Mouse (Mus musculus): ENCODE measurements around the gene Fgfr2. TPM values are rescaled to one million over a fixed set of nuclear protein-coding genes. Genes with fewer than 3 reads are reported as not detected.

The Fgfr2 gene
- total RNA-seq, 1 experiment, result 37.5 TPM

GRCm38 (mm10) chr7:132302508-132303241 is 820.5 kb downstream of the Fgfr2 start:
- no peaks in the 10 kb centered on the region for H3K36me3 ChIP-seq (ENCODE audit: control insufficient read depth, insufficient read depth, low read length, poor library complexity, severe bottlenecking)

GRCm38 (mm10) chr7:132299661-132300210 is 823.4 kb downstream of the Fgfr2 start:
- no peak for DNase-seq (ENCODE audit: low read depth, low spot score)
- Histone ChIP-seq H3K9ac (ENCODE audit: insufficient read depth, low read depth, low read length, poor library complexity, severe bottlenecking) (no peak overlapping the region), H3K27ac (ENCODE audit: insufficient read depth, low read depth, low read length, poor library complexity, severe bottlenecking) (no peak overlapping the region), H3K4me3 (ENCODE audit: insufficient read depth in 1 of 2, low read depth in 1 of 2, low read length in 2 of 2, poor library complexity in 1 of 2, severe bottlenecking in 1 of 2) (no peak overlapping the region), H3K9me3 (ENCODE audit: control insufficient read depth, insufficient read depth, low read depth, low read length) (no peaks in the 10 kb centered on the region), H3K36me3 (ENCODE audit: control insufficient read depth, insufficient read depth, low read length, poor library complexity, severe bottlenecking) (no peaks in the 10 kb centered on the region), H3K4me1 (ENCODE audit: control insufficient read depth in 2 of 2, insufficient read depth in 2 of 2, low read length in 2 of 2, poor library complexity in 1 of 2) (no peaks in the 10 kb centered on the region)
- in situ Hi-C loops (cut with MboI; ENCODE audit: low sequenced_read_pairs in 2 of 2, unreplicated experiment in 2 of 2), result no loop called here
- TF ChIP-seq HCFC1 (IDR thresholded peaks at IDR 0.05; ENCODE audit: borderline replicate concordance, insufficient read depth, low read length) (no peak), ZNF384 (IDR thresholded peaks at IDR 0.05; ENCODE audit: low read depth, low read length) (no peak), MAFK (IDR thresholded peaks at IDR 0.05; ENCODE audit: insufficient read depth, low read depth, low read length) (no peak), CHD2 (IDR thresholded peaks at IDR 0.05; ENCODE audit: low read depth, low read length) (no peak), ZC3H11A (IDR thresholded peaks at IDR 0.05; ENCODE audit: borderline replicate concordance, low read depth, low read length) (no peak)

More at GRCm38 (mm10) chr7:132302508-132303241, 820.5 kb downstream of the Fgfr2 start:
- Histone ChIP-seq H3K9me3 (ENCODE audit: control insufficient read depth, insufficient read depth, low read depth, low read length) (no peaks in the 10 kb centered on the region), H3K4me1 (ENCODE audit: control insufficient read depth in 2 of 2, insufficient read depth in 2 of 2, low read length in 2 of 2, poor library complexity in 1 of 2) (no peaks in the 10 kb centered on the region), H3K27ac (ENCODE audit: insufficient read depth, low read depth, low read length, poor library complexity, severe bottlenecking) (no peak overlapping the region), H3K9ac (ENCODE audit: insufficient read depth, low read depth, low read length, poor library complexity, severe bottlenecking) (no peak overlapping the region), H3K4me3 (ENCODE audit: insufficient read depth in 1 of 2, low read depth in 1 of 2, low read length in 2 of 2, poor library complexity in 1 of 2, severe bottlenecking in 1 of 2) (no peak overlapping the region)
- TF ChIP-seq MAFK (IDR thresholded peaks at IDR 0.05; ENCODE audit: insufficient read depth, low read depth, low read length) (no peak), ZNF384 (IDR thresholded peaks at IDR 0.05; ENCODE audit: low read depth, low read length) (no peak), CHD2 (IDR thresholded peaks at IDR 0.05; ENCODE audit: low read depth, low read length) (no peak), HCFC1 (IDR thresholded peaks at IDR 0.05; ENCODE audit: borderline replicate concordance, insufficient read depth, low read length) (no peak), ZC3H11A (IDR thresholded peaks at IDR 0.05; ENCODE audit: borderline replicate concordance, low read depth, low read length) (no peak)
- DNase-seq (ENCODE audit: low read depth, low spot score), result no peak
- in situ Hi-C loops (cut with MboI; ENCODE audit: low sequenced_read_pairs in 2 of 2, unreplicated experiment in 2 of 2), result no loop called here

GRCm38 (mm10) chr7:132298412-132298990 is 824.6 kb downstream of the Fgfr2 start:
- in situ Hi-C loops (cut with MboI; ENCODE audit: low sequenced_read_pairs in 2 of 2, unreplicated experiment in 2 of 2), result no loop called here
- DNase-seq (ENCODE audit: low read depth, low spot score), result no peak
- Histone ChIP-seq H3K36me3 (ENCODE audit: control insufficient read depth, insufficient read depth, low read length, poor library complexity, severe bottlenecking) (no peaks in the 10 kb centered on the region), H3K4me3 (ENCODE audit: insufficient read depth in 1 of 2, low read depth in 1 of 2, low read length in 2 of 2, poor library complexity in 1 of 2, severe bottlenecking in 1 of 2) (no peak overlapping the region), H3K27ac (ENCODE audit: insufficient read depth, low read depth, low read length, poor library complexity, severe bottlenecking) (no peak overlapping the region), H3K4me1 (ENCODE audit: control insufficient read depth in 2 of 2, insufficient read depth in 2 of 2, low read length in 2 of 2, poor library complexity in 1 of 2) (no peaks in the 10 kb centered on the region), H3K9ac (ENCODE audit: insufficient read depth, low read depth, low read length, poor library complexity, severe bottlenecking) (no peak overlapping the region), H3K9me3 (ENCODE audit: control insufficient read depth, insufficient read depth, low read depth, low read length) (no peaks in the 10 kb centered on the region)
- TF ChIP-seq HCFC1 (IDR thresholded peaks at IDR 0.05; ENCODE audit: borderline replicate concordance, insufficient read depth, low read length) (no peak), MAFK (IDR thresholded peaks at IDR 0.05; ENCODE audit: insufficient read depth, low read depth, low read length) (no peak), CHD2 (IDR thresholded peaks at IDR 0.05; ENCODE audit: low read depth, low read length) (no peak), ZC3H11A (IDR thresholded peaks at IDR 0.05; ENCODE audit: borderline replicate concordance, low read depth, low read length) (no peak)

DNA sequence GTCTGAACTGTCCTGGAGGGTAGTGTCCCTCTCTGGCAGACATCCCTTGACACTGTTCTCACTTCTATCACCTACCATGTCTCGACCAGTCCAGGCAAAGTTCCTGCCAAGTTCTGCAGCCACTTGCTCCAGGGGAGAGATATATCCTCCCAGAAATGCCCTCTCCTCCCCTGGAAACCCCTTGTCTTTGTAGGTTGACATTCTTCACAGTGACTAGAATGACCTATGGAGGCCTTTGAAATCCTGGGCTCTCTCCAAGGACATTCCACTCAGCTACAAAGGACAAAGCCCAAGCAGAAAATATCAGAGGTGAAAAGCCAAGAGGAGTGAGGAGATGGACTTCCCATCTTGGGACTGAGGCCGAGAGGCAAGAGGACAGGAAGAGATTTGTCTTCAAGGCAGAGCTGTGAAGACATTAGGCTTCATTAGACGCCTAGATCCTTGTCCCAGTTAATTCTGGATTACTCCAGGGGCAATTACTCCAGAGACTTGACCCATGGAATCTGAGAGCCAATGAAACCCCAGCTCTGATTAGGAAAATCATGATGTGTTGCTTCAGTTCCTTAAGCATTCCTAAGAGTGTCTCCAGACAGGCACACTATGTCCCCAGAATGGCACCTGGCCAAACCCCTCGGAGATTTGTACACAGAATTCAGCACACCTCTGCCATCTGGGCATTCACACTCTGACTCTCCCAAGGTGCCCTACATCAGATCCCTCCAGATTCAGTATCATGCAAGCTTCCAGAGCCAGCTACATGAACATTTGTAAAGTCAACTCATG is 826.3 kb downstream of the Fgfr2 start:
- no peak for DNase-seq (ENCODE audit: low read depth, low spot score)
- Histone ChIP-seq H3K4me3 (ENCODE audit: insufficient read depth in 1 of 2, low read depth in 1 of 2, low read length in 2 of 2, poor library complexity in 1 of 2, severe bottlenecking in 1 of 2) (no peak overlapping the region), H3K4me1 (ENCODE audit: control insufficient read depth in 2 of 2, insufficient read depth in 2 of 2, low read length in 2 of 2, poor library complexity in 1 of 2) (no peaks in the 10 kb centered on the region), H3K36me3 (ENCODE audit: control insufficient read depth, insufficient read depth, low read length, poor library complexity, severe bottlenecking) (no peaks in the 10 kb centered on the region), H3K9ac (ENCODE audit: insufficient read depth, low read depth, low read length, poor library complexity, severe bottlenecking) (no peak overlapping the region), H3K9me3 (ENCODE audit: control insufficient read depth, insufficient read depth, low read depth, low read length) (no peaks in the 10 kb centered on the region), H3K27ac (ENCODE audit: insufficient read depth, low read depth, low read length, poor library complexity, severe bottlenecking) (no peak overlapping the region)
- no peak for TF ChIP-seq CHD2 (IDR thresholded peaks at IDR 0.05; ENCODE audit: low read depth, low read length)
- TF ChIP-seq ZC3H11A (IDR thresholded peaks at IDR 0.05; ENCODE audit: borderline replicate concordance, low read depth, low read length), result no peak
- TF ChIP-seq ZNF384 (IDR thresholded peaks at IDR 0.05; ENCODE audit: low read depth, low read length), result no peak
- TF ChIP-seq HCFC1 (IDR thresholded peaks at IDR 0.05; ENCODE audit: borderline replicate concordance, insufficient read depth, low read length), result no peak
- no peak for TF ChIP-seq MAFK (IDR thresholded peaks at IDR 0.05; ENCODE audit: insufficient read depth, low read depth, low read length)
- in situ Hi-C loops (cut with MboI; ENCODE audit: low sequenced_read_pairs in 2 of 2, unreplicated experiment in 2 of 2), result no loop called here
